Mouse (Mus musculus): ENCODE results near the gene Kif22.

- TF ChIP-seq POLR2A (IDR thresholded peaks at IDR 0.05; ENCODE audit: low read depth, low read length) (no peak), CTCF (IDR thresholded peaks at IDR 0.05; ENCODE audit: borderline replicate concordance, insufficient read depth, low read length) (no peak)
Measured at GRCm38 (mm10) chr7:127082995-127083394, 40.7 kb upstream of the Kif22 start.
